Mouse (Mus musculus) liver, postnatal 0 days (tissue): ENCODE measurements around the gene Tubd1.

ENCODE experiments used
- CTCF ChIP-seq: sonication (generic); IDR thresholded peaks from 2 replicates; pipeline ENCODE4 v1.5.1; 2016; ENCODE audit warnings: antibody characterized with exemption, low read depth
- EP300 ChIP-seq: IDR thresholded peaks from 2 replicates; pipeline ENCODE4 v1.6.1; 2016; ENCODE audit warnings: antibody characterized with exemption, low read depth, mild to moderate bottlenecking

DNA sequence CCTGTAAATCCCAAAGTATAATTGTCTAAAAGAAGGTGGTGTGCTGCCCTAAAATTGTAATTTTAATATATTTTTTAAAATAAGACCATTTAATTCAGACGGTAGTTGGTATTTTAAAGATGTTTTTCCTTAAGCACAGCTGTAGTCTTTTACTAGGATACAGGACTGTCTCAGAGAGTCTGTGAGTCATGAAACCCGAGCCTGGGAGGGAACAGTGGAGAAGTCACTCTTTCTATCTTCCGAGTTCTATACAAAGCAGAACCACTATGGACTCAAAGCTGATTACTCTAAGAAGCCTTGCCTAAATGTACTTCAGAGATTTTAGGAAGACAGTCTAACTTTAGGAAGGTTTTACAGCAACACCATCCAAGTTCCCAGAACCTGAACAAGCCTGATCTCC is 57.3 kb downstream of the Tubd1 start:
- TF ChIP-seq CTCF (no peak), EP300 (no peak)
